Mouse (Mus musculus) common myeloid progenitor, adult 5-6 weeks (primary cell): ENCODE data around the gene Myadm. TPM values are rescaled to one million over a fixed set of nuclear protein-coding genes. Genes with fewer than 3 reads are reported as not detected.
A peak's percentile ranks its signal among the peaks of the same experiment; 100 is the strongest.

Experiments
- ATAC-seq: replicated peaks from 2 replicates; pipeline ENCODE4 v1.8.0; 2016; ENCODE audit warnings: low read depth, mild to moderate bottlenecking, moderate TSS enrichment, inconsistent platforms; ENCODE audit not compliant: poor library complexity, severe bottlenecking
- total RNA-seq: library from RNA; stranded (forward); fragments of 200-1000, 187-1606 nt; gene quantifications from 2 replicates; pipeline ENCODE4 v1.2.3, GENCODE M21; 2017

Gene Myadm
- total RNA-seq, 1 experiment from 2014 or later: 4.1 TPM

GRCm38 (mm10) chr7:3310233-3310632 lies 21.4 kb downstream of the Myadm start:
- no peak for ATAC-seq

DNA sequence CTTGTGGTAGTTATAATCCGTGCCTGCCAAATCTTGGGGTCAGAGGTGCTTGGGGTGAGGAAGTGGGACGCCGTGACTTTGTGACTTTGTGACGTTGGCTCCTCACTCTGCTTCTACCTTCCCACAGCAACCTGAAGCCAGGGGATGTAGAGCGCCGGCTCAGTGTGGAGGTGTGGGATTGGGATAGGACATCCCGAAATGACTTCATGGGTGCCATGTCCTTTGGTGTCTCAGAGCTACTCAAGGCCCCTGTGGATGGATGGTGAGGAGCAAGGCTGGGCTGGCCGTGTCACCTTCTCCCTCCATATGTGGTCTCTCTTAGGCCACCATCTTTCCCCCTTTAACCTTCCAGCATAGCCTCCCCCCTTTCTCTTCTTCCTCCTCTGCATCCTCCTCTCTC lies 24.7 kb downstream of the Myadm start:
- no peak for ATAC-seq

DNA sequence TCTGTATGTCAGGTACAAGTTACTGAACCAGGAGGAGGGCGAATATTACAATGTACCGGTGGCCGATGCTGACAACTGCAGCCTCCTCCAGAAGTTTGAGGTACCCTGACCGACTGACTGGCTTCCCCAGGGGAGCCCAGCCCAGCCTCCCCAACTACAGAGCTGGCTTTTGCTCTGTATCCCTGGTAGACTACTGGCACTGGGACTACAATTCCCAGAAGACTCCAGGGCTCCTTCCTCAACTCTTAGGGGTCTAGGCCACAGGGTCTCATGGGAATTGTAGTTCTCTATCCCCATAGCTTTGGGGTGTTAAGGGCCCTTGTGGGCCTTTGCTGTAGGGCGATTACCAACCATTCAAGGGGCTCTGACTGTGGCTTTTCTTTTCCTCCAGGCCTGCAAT lies 25.2 kb downstream of the Myadm start:
- ATAC-seq: no peak

- ATAC-seq: no peak
These were observed 28.8 kb downstream of the Myadm start for GRCm38 (mm10) chr7:3317704-3318103.

GRCm38 (mm10) chr7:3320856-3321255 lies 32.0 kb downstream of the Myadm start:
- ATAC-seq: no peak

DNA sequence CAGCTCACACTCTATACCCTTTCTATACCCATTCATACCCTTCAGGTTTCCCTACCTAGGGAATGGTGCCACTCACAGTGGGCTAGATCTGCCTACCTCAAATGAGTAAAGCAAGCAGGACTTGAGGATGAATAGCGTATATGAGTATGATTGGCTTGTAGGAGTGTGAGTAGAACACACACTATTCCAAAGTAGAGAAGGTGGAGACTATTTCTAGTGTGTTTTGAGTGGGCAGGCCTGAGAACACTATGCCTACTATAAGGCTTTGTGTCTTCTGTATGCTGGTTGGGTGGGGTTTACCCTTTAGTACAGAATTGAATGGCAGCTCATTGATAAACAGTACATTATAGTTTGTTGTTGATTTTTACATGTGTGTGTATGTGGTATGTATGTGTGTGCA lies 34.9 kb downstream of the Myadm start:
- no peak for ATAC-seq

GRCm38 (mm10) chr7:3327961-3328360 lies 39.1 kb downstream of the Myadm start:
- ATAC-seq: no peak

GRCm38 (mm10) chr7:3329776-3330546 lies 41.1 kb downstream of the Myadm start:
- ATAC-seq: peak; percentile 94

DNA sequence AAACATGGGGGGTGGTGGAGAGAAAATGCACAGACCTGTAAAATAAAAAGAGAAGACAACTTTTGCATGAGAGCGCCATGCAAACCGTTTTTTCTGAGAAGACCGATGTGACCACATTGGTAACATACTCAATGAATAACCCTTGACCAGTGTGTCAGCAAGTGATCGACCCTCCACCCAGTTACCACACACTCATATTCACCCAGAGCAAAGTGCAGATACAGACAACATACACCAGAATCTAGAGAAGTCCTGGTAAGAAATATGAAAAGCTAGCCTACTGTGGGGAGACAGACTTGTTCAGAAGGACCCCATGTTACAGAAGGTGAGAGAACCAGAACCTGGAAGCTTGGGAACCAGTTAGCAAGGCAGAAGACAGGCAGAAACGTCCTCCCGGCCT lies 42.3 kb downstream of the Myadm start:
- ATAC-seq: no peak

GRCm38 (mm10) chr7:3331581-3332223 lies 42.8 kb downstream of the Myadm start:
- ATAC-seq: no peak

- no peak for ATAC-seq
These were observed 43.3 kb downstream of the Myadm start for GRCm38 (mm10) chr7:3332224-3332615.

GRCm38 (mm10) chr7:3332619-3333521 lies 44.0 kb downstream of the Myadm start, which contains the start of gene Cacng7:
Cacng7 (plus strand) TSS chr7:3332955.
- ATAC-seq: no peak

GRCm38 (mm10) chr7:3333542-3333941 lies 44.7 kb downstream of the Myadm start:
- no peak for ATAC-seq

GRCm38 (mm10) chr7:3336412-3336811 lies 47.5 kb downstream of the Myadm start:
- ATAC-seq: no peak

- ATAC-seq: no peak
These were observed 49.5 kb downstream of the Myadm start for GRCm38 (mm10) chr7:3338286-3338935.

- no peak for ATAC-seq
These were observed 50.1 kb downstream of the Myadm start for GRCm38 (mm10) chr7:3339010-3339409.

- no peak for ATAC-seq
These were observed 55.0 kb downstream of the Myadm start for GRCm38 (mm10) chr7:3343861-3344260.

DNA sequence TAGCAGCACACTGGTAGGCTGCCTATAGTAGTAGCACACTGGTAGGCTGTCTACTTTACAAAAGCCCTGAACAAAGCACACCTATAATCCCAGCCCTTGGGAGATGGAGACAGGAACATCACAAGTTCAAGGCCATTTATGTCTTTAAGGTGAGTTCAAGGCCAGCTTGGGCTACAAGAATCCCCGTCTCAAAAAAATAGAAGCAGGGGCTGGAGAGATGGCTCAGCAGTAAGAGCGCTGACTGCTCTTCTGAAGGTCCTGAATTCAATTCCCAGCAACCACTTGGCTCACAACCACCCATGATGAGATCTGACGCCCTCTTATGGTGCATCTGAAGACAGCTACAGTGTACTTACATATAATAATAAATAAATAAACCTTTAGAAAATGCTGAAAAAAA lies 56.4 kb downstream of the Myadm start:
- no peak for ATAC-seq

DNA sequence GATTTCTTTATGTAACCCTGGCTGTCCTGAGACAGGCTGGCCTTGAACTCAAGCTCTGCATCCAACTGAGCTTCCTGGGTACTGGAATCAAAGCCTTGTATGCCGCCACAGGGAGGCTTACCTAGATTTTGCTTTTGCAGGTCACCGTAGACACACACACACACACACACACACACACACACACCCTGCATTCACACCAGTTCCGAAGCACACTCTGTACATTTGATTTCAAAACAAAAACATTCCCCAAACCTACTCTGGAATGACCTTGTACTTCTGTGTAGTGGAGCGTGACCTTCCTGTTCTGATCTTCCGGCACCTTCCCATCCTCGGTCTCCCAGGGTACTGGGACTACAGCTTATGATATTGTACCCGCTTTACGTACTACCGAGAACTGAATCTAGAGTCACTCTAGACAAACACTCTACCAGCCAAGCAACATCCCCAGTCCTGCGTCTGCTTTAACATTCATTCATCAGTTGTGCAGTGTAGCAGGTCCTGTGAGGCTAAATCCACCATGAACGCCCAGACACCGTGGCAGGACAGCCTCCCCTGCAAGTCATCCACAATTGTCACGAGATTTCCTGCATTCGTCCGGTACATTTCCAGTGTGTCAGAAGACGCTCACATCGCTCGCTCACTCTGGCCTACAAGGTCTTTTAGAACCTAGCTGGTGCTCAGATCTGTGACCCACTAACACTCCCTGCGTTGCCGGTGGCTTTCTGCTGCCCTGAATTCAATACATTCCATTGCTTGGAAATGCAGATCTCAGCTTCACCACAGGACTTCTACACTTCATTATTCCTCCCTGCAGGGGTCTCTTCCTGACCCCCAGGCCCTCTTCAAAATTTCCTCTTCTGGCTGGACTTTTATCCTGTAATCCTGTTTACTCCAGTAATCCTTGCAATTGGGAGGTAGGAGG lies 58.7 kb downstream of the Myadm start:
- no peak for ATAC-seq
